Mouse (Mus musculus) kidney, postnatal 0 days (tissue): ENCODE measurements at regions not wholly inside any gene's neighbourhood (a gene's known extent, or its start where the extent isn't known, plus 50 kb on each side); places are given as distances from the start of the nearest gene placed in this dataset.
A peak's percentile ranks its signal among the peaks of the same experiment; 100 is the strongest.

Experiments
- ATAC-seq: fragments of 200-750 bp; cut with Nextera tagmentation; replicated peaks from 2 replicates; pipeline ENCODE4 v1.8.0; 2017; ENCODE audit warnings: low read depth, moderate number of reproducible peaks, moderate TSS enrichment, moderate library complexity; ENCODE audit not compliant: low FRiP score
- DNase-seq: peaks from one replicate; pipeline ENCODE4 v3.0.0-alpha.2; 2016; ENCODE audit warnings: low spot score
- H3K27ac ChIP-seq: fragments of 300-500 bp; sonication (generic); 2 replicates; pipeline ENCODE4 v1.5.1; 2014; ENCODE audit warnings: mild to moderate bottlenecking
- H3K27me3 ChIP-seq: fragments of 300-500 bp; sonication (generic); 2 replicates; pipeline ENCODE4 v1.6.1; 2014; ENCODE audit warnings: low read length, mixed read lengths; ENCODE audit not compliant: insufficient read depth
- H3K36me3 ChIP-seq: fragments of 300-500 bp; sonication (generic); 2 replicates; pipeline ENCODE4 v1.6.1; 2014; ENCODE audit warnings: low read length, mixed read lengths; ENCODE audit not compliant: insufficient read depth
- H3K4me1 ChIP-seq: fragments of 300-500 bp; sonication (generic); replicated peaks from 2 replicates; pipeline ENCODE4 v1.6.1; 2014; ENCODE audit warnings: antibody characterized with exemption, low read length, mixed read lengths; ENCODE audit not compliant: insufficient read depth
- H3K4me2 ChIP-seq: fragments of 300-500 bp; sonication (generic); 2 replicates; pipeline ENCODE4 v1.6.1; 2014; ENCODE audit warnings: mild to moderate bottlenecking, low read length, moderate library complexity, mixed read lengths
- H3K4me3 ChIP-seq: fragments of 300-500 bp; sonication (generic); replicated peaks from 2 replicates; pipeline ENCODE4 v1.5.1; 2014; ENCODE audit warnings: low read depth, low read length
- H3K9ac ChIP-seq: fragments of 300-500 bp; sonication (generic); 2 replicates; pipeline ENCODE4 v1.6.1; 2014; ENCODE audit warnings: low read depth, low read length
- H3K9me3 ChIP-seq: fragments of 300-500 bp; sonication (generic); replicated peaks from 2 replicates; pipeline ENCODE4 v1.6.1; 2016; ENCODE audit warnings: low read length, inconsistent platforms, mixed read lengths
- CTCF ChIP-seq: IDR thresholded peaks from 2 replicates; pipeline ENCODE4 v1.5.1; 2016; ENCODE audit warnings: antibody characterized with exemption, low read depth, mild to moderate bottlenecking, moderate library complexity
- WGBS: fragments of 180-500 bp; shearing (Covaris S2); extraction: QIAGEN DNeasy Blood & Tissue Kit; methylation state at CpG from one replicate; pipeline ENCODE4 v1.1.7; 2014; 5-methylcytosine and 5-hydroxymethylcytosine counted together

DNA sequence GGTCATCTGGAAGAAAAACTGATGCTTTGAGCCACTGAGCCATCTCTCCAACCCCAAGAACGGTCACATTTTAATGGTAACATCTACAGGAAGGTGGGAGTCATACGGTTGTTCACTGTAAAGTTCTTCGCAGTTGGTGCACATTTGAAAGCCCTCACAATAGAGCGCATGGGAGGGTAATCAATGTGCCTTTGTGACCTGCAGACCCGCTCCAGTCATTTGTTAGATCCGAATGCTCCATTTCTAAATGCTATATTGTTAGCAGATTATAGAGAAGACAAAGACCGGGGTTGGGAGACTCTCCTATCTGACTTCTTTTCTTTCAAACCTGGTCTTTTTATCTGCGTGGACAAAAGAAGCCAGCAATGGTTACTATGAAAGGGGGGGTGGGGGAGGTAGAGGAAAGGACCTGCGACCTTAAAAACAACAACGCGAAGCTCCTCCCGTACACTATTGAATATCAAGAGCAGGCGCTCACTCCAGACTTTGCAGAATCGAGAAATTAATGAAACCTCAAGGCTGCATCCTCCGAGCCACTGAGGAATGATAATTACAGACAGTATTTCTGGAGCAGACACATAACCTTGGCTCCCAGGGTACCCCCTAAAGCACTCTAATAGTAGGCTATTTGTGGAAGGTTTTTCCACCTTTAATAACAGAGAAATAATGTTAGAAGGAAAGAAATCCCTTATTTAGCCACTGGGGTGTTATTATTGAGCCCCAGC lies 134.7 kb upstream of the Smim15 start:
- WGBS: 64% methylated on average over 15 of the region's 15 CpGs
- no peak for ATAC-seq
- no peak overlapping the region for H3K4me3 ChIP-seq

DNA sequence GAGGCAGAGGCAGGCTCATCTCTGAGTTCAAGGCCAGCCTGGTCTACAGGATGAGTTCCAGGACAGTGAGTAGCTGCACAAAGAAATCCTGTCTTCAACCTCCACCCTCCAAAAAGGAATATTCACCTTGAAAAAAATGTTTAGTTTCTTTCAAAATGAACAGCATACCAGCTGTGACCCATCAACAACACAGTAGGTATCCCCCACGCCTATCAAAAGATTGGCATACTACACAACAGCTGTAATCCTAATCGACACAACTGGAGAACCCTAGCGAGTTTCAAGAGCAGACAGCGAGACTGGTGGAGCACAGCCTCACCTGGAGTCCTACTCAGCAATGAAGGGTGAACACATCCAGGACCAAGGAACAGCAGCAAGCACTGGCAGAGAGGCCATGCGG lies 136.3 kb upstream of the Smim15 start:
- no peak for TF ChIP-seq CTCF
- Histone ChIP-seq H3K4me2 (no peak overlapping the region), H3K27ac (no peak overlapping the region), H3K4me1 (no peaks in the 10 kb centered on the region; the same call in 1 of the 2 replicates), H3K9me3 (no peaks in the 10 kb centered on the region), H3K27me3 (no peaks in the 10 kb centered on the region), H3K9ac (no peak overlapping the region), H3K36me3 (no peaks in the 10 kb centered on the region), H3K4me3 (no peak overlapping the region)
- DNase-seq (no peak), ATAC-seq (no peak)
- WGBS: 89% methylated on average over 5 of the region's 5 CpGs

More for the DNA sequence above, 134.7 kb upstream of the Smim15 start:
- no peaks in the 10 kb centered on the region for H3K27me3 ChIP-seq
- no peaks in the 10 kb centered on the region for H3K9me3 ChIP-seq
- H3K4me1 ChIP-seq: no peaks in the 10 kb centered on the region
- no peak for DNase-seq
- no peak overlapping the region for H3K9ac ChIP-seq
- no peak for TF ChIP-seq CTCF
- H3K36me3 ChIP-seq: no peaks in the 10 kb centered on the region
- no peak overlapping the region for H3K27ac ChIP-seq
- no peak overlapping the region for H3K4me2 ChIP-seq

DNA sequence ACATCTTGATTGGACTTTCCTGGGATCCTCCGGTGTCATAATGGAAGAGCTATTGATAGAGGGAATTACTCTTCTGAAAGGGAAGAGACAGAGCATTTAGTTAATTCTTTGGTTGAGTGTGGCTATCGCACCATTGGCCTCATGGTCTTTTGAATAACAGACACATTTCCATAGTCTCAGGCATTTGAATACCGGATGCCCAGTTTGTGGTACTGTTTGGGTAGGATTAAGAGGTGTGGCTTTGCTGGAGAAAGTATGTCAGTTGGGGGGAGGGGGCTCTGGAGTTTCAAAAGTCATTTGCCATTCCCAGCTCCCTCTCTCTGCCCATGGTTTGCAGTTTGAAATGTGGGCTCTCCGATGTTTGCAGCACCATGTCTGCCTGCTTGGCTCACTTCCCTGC lies 139.4 kb upstream of the Smim15 start:
- TF ChIP-seq CTCF: no peak
- no peak for DNase-seq
- Histone ChIP-seq H3K36me3 (no peaks in the 10 kb centered on the region), H3K27me3 (no peaks in the 10 kb centered on the region), H3K4me2 (no peak overlapping the region), H3K9ac (no peak overlapping the region), H3K9me3 (no peaks in the 10 kb centered on the region), H3K27ac (no peak overlapping the region), H3K4me3 (no peak overlapping the region), H3K4me1 (no peaks in the 10 kb centered on the region; the same call in 1 of the 2 replicates)
- no peak for ATAC-seq
- WGBS: 88% methylated on average over 4 of the region's 4 CpGs

DNA sequence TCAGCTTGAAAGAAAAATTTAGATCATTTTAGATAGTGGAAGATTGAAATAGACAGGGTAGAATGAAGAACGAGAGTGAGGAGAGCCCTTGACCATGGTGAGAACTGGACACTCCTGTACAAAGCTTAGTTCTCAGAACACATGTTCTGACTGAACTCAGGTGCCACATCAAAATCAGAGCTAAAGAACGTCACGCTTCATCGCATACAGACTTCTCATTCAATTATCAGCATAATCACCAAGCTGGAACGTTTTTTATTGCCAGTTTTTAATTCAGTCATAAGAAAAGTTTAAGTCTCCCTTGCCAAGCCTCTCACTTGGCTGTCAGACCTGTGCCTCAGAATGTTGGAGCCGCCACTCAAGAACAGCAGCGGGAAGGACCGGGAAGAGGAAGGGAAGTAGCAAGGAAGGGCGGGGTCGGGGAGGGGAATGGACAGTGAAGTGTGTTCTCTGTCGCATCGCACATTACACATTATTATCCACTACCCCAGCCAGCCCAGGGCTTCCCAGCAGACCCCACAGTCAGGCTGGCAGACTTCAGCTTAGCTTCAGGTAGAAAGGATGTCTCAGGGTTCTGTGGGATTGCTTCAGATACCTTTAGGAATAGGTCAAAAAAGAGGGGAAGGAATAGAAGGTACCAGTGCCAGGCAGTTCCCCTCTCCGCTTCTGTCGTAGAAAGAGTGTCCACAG lies 140.1 kb upstream of the Smim15 start:
- DNase-seq (no peak), ATAC-seq (no peak)
- H3K27ac ChIP-seq: no peak overlapping the region
- no peak for TF ChIP-seq CTCF
- no peaks in the 10 kb centered on the region for H3K9me3 ChIP-seq
- H3K4me2 ChIP-seq: no peak overlapping the region
- 55% methylated on average over 13 of the region's 14 CpGs for WGBS
- no peak overlapping the region for H3K9ac ChIP-seq
- H3K27me3 ChIP-seq: no peaks in the 10 kb centered on the region
- H3K4me1 ChIP-seq: peaks cover 3% of the 10 kb centered on the region; the same call in 1 of the 2 replicates
- no peaks in the 10 kb centered on the region for H3K36me3 ChIP-seq
- no peak overlapping the region for H3K4me3 ChIP-seq

- 20% methylated on average over 9 of the region's 9 CpGs for WGBS
- ATAC-seq: peak; percentile 80
- no peaks in the 10 kb centered on the region for H3K9me3 ChIP-seq
- H3K27ac ChIP-seq: no peak overlapping the region
- H3K4me2 ChIP-seq: no peak overlapping the region
- H3K4me3 ChIP-seq: no peak overlapping the region
- no peak for TF ChIP-seq CTCF
- no peak overlapping the region for H3K9ac ChIP-seq
- DNase-seq: peak; percentile 67
- no peaks in the 10 kb centered on the region for H3K27me3 ChIP-seq
- no peaks in the 10 kb centered on the region for H3K36me3 ChIP-seq
- peaks cover 3% of the 10 kb centered on the region; the same call in 1 of the 2 replicates for H3K4me1 ChIP-seq
Observed at GRCm38 (mm10) chr13:107903150-107903959, 140.9 kb upstream of the Smim15 start.

DNA sequence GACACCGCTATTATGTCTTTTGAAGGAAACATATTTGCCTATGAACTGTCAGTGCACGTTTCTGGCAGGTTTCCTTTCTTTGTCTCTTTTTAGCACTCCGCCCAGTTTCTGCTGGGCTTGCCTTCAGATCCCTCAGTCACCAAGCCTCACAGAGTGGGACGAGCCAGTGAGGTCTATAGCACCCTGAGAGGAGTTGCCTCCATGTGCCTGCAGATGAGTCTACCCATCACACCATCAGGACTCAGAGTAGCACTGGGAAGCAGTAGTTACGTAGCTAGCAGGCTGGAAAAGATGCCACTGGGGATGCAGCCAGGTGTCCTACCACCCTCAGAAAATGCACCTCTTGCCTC lies 141.5 kb upstream of the Smim15 start:
- Histone ChIP-seq H3K9me3 (no peaks in the 10 kb centered on the region), H3K4me3 (no peak overlapping the region), H3K27ac (no peak overlapping the region), H3K36me3 (no peaks in the 10 kb centered on the region), H3K4me2 (no peak overlapping the region), H3K4me1 (peaks cover 3% of the 10 kb centered on the region; the same call in 1 of the 2 replicates), H3K27me3 (no peaks in the 10 kb centered on the region), H3K9ac (no peak overlapping the region)
- no peak for TF ChIP-seq CTCF
- DNase-seq: no peak
- no peak for ATAC-seq
- 69% methylated on average over 5 of the region's 5 CpGs for WGBS
